Mouse (Mus musculus): Measurements from ENCODE around the gene Rnf157. TPM values are rescaled to one million over a fixed set of nuclear protein-coding genes. Genes with fewer than 3 reads are reported as not detected.

Gene Rnf157
- total RNA-seq, 2 experiments from 2014 or later: 241 to 258 TPM

- DNase-seq (ENCODE audit: extremely low spot score in 1 of 2, low spot score in 1 of 2): no peak
These were observed 64.9 kb downstream of the Rnf157 start for GRCm38 (mm10) chr11:116347955-116348354.

- DNase-seq (ENCODE audit: extremely low spot score in 1 of 2, low spot score in 1 of 2): no peak
These were observed 65.8 kb downstream of the Rnf157 start for GRCm38 (mm10) chr11:116347012-116347411.

- DNase-seq (ENCODE audit: extremely low spot score in 1 of 2, low spot score in 1 of 2): no peak
These were observed 70.6 kb downstream of the Rnf157 start for GRCm38 (mm10) chr11:116342069-116342791.

- no peak for DNase-seq (ENCODE audit: extremely low spot score in 1 of 2, low spot score in 1 of 2)
These were observed 75.3 kb downstream of the Rnf157 start for GRCm38 (mm10) chr11:116337531-116337930.

GRCm38 (mm10) chr11:116337000-116337399, 75.8 kb downstream of the Rnf157 start:
- no peak for DNase-seq (ENCODE audit: extremely low spot score in 1 of 2, low spot score in 1 of 2)

GRCm38 (mm10) chr11:116336393-116336792, 76.4 kb downstream of the Rnf157 start:
- DNase-seq (ENCODE audit: extremely low spot score in 1 of 2, low spot score in 1 of 2): no peak

GRCm38 (mm10) chr11:116335244-116336036, 77.4 kb downstream of the Rnf157 start, which contains the start of gene Foxj1:
Foxj1 (minus strand) TSS chr11:116335399.
- peak; percentile 94 to 95 for DNase-seq (ENCODE audit: extremely low spot score in 1 of 2, low spot score in 1 of 2)

- DNase-seq (ENCODE audit: extremely low spot score in 1 of 2, low spot score in 1 of 2): no peak
These were observed 78.4 kb downstream of the Rnf157 start for GRCm38 (mm10) chr11:116334417-116334782.

GRCm38 (mm10) chr11:116333526-116334416, 79.1 kb downstream of the Rnf157 start:
- no peak for DNase-seq (ENCODE audit: extremely low spot score in 1 of 2, low spot score in 1 of 2)

- DNase-seq (ENCODE audit: extremely low spot score in 1 of 2, low spot score in 1 of 2): no peak
These were observed 79.9 kb downstream of the Rnf157 start for GRCm38 (mm10) chr11:116332983-116333270.

- DNase-seq (ENCODE audit: extremely low spot score in 1 of 2, low spot score in 1 of 2): no peak
These were observed 80.4 kb downstream of the Rnf157 start for GRCm38 (mm10) chr11:116332232-116332982.

- DNase-seq (ENCODE audit: extremely low spot score in 1 of 2, low spot score in 1 of 2): no peak
These were observed 82.7 kb downstream of the Rnf157 start for GRCm38 (mm10) chr11:116330211-116330518.

- no peak for DNase-seq (ENCODE audit: extremely low spot score in 1 of 2, low spot score in 1 of 2)
These were observed 83.3 kb downstream of the Rnf157 start for GRCm38 (mm10) chr11:116329314-116330210.

- DNase-seq (ENCODE audit: extremely low spot score in 1 of 2, low spot score in 1 of 2): no peak
These were observed 85.7 kb downstream of the Rnf157 start for GRCm38 (mm10) chr11:116326963-116327603.

- peak; percentile 95 to 98 for DNase-seq (ENCODE audit: extremely low spot score in 1 of 2, low spot score in 1 of 2)
These were observed 93.8 kb downstream of the Rnf157 start for GRCm38 (mm10) chr11:116318719-116319659.

- DNase-seq (ENCODE audit: extremely low spot score in 1 of 2, low spot score in 1 of 2): no peak
These were observed 100.5 kb downstream of the Rnf157 start for GRCm38 (mm10) chr11:116312359-116312758.

GRCm38 (mm10) chr11:116311169-116311568, 101.7 kb downstream of the Rnf157 start:
- DNase-seq (ENCODE audit: extremely low spot score in 1 of 2, low spot score in 1 of 2): no peak

- no peak for DNase-seq (ENCODE audit: extremely low spot score in 1 of 2, low spot score in 1 of 2)
These were observed 103.2 kb downstream of the Rnf157 start for GRCm38 (mm10) chr11:116309601-116310000.

All from layer of hippocampus, postnatal 25 days (tissue).